Mouse (Mus musculus) Patski (cell line): ENCODE data around the gene Fosl2. TPM values are rescaled to one million over a fixed set of nuclear protein-coding genes. Genes with fewer than 3 reads are reported as not detected.
A peak's percentile ranks its signal among the peaks of the same experiment; 100 is the strongest.

Source experiments
- ATAC-seq: fragments of 100-300 bp; one replicate; pipeline ENCODE4 v1.8.0; 2021
- CTCF ChIA-PET: fragments of 350-600 bp; sonication (Branson Sonifier 250); formaldehyde crosslinking; loops from one replicate; lab custom pipeline; 2022; ENCODE audit warnings: inconsistent platforms; lab: Charles Lee
- POLR2A ChIA-PET: fragments of 350-600 bp; sonication (Branson Sonifier 250); formaldehyde crosslinking; loops from one replicate; lab custom pipeline; 2022; ENCODE audit warnings: antibody characterized with exemption, inconsistent platforms; lab: Charles Lee
- DNase-seq: peaks from one replicate; pipeline ENCODE4 v3.0.0-alpha.2; 2011; ENCODE audit warnings: low read depth, low spot score
- H3K27me3 ChIP-seq: fragments of 371-371 bp; one replicate; pipeline ENCODE4 v1.5.1; 2021
- CTCF ChIP-seq: fragments of 100-300 bp; IDR thresholded peaks from one replicate; pipeline ENCODE4 v1.5.1; 2021
- in situ Hi-C: fragments of 300-500 bp; cut with MboI; formaldehyde crosslinking; loops from 3 replicates; pipeline ENCODE4 v1.11.1; 2018; ENCODE audit warnings: low pct_unique_long_range_greater_than_20kb, mixed read lengths
- polyA plus RNA-seq: library from polyadenylated mRNA; unstranded; gene quantifications from one replicate; pipeline ENCODE4 v1.2.3, GENCODE M21; 2021

Fosl2 gene
- polyA plus RNA-seq, result 97.3 TPM

DNA sequence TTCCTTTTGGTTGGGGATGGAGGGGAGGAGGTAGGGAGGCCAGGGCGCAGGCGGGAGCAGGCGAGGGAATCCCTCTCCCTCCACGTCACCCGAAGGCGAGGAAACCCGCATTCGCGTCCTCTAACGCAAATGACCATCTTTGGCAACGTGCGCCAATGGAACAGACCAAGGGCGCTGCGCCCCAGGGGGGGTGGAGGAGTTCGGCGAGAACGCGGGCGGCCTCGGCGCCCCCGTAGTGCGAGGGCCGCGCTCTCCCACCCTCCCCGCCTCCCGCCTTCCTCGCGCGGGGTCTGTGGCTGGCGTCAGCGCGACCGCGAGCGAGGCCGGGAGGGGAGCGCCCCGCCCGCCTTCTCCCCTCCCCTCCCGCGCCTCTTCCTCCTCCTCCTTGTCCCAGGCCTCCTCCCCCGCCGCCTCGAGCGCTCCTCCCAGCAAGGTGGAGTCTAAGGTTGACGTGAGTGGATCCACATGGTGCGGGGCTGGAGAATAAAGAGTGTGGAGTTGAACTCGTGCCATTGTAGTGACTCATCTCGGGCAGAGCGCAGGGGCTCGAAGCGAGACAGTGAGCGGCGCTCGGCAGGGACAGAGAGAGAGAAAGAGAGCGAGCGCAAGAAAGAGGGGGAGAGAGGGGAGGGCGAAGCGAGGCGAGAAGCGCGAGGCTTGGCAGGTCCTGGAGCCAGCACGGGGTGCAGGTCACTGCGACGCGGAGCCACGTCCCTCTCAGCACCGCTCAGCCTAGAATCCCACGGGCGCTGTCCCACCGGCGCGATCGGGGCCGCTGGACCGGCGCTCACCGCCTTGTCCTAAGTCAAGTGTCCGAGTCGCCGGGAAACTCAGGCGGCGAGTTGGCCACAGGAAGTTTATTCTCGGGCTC, at the start of gene Fosl2:
TSS of gene Fosl2 (plus strand) at position 466 of the 871 bp plus-strand sequence.
- H3K27me3 ChIP-seq, result no peaks in the 10 kb centered on the region
- CTCF ChIA-PET, result no interaction called here
- POLR2A ChIA-PET, result interaction anchor here (0.6 to 3.9 kb wide), 12 partner anchors 16 to 568 kb away, joined by 3 to 16 read pairs (median 4); partner anchors contain the start of genes Babam2 and Rbks
- in situ Hi-C loops, result loop anchor here (5.0 kb wide), 2 partner anchors 93 to 438 kb away; partner anchors contain the start of genes Babam2 and Rbks
- peak; percentile 88 for ATAC-seq
- peak; percentile 100 for DNase-seq
- no peak for TF ChIP-seq CTCF

DNA sequence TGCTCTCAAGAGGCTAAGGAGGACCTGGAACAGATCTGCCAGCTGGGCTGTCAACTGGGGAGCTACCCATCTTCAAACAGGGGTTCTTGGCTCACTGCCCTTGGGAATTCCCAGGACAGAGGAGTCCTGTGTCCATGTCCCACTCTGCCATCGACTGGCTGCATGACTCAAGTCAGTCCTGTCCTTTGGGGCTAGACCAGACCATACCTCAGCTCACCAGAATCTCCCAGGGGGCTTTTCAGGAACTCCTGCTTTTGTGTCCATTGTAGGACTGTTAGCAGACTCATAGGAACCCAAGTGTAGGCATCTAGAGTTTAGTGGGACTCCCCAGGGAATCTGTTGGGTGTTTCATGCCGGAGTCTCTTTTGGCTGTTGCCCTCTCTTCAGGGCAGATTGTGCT, 49.6 kb upstream of the Fosl2 start:
- no peak for DNase-seq
- H3K27me3 ChIP-seq, result no peaks in the 10 kb centered on the region
- ATAC-seq, result no peak
- TF ChIP-seq CTCF, result no peak
- ChIA-PET CTCF (no interaction called here), POLR2A (interaction anchor here (1.0 kb wide), 1 partner anchor 9 kb away, joined by 3 read pairs; no protein-coding TSS in a partner anchor)
- in situ Hi-C loops, result no loop called here

DNA sequence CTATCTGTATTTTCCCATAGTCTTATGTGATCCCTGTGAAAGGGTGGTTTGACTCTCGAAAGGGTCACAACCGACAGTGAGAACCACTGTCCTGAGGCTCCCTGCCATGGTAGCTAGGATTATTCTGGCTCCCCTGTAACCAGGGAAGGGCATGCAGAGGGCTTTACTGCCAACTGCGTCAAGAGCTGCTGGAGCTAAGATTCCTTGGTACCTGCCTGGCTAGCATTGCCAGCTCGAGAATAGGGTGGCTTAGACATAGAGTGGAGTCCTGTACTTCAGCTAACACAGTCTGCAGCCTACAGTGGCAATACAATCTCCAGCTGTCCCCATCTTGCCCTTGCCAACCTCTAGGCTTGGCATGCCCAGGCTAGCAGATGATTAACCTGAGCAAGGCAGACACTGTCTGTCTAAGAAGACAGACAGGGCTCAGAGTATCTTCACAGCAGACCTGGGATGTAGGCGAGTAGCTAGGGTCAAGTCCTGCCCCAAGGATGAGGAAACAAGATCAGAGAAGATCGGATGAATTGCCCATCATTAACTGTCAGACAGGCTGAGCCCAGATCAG, 49.0 kb upstream of the Fosl2 start:
- DNase-seq (no peak), ATAC-seq (no peak)
- ChIA-PET POLR2A (interaction anchor here (1.0 to 1.2 kb wide), 2 partner anchors 10 to 34 kb away, joined by 3 read pairs; no protein-coding TSS in a partner anchor), CTCF (interaction anchor here (1.3 kb wide), 1 partner anchor 16 kb away, joined by 4 read pairs; no protein-coding TSS in a partner anchor)
- TF ChIP-seq CTCF, result no peak
- in situ Hi-C loops, result no loop called here
- no peaks in the 10 kb centered on the region for H3K27me3 ChIP-seq

- ATAC-seq (peak; percentile 83), DNase-seq (peak; percentile 81)
- ChIA-PET CTCF (no interaction called here), POLR2A (interaction anchor here (0.6 kb wide), 1 partner anchor 32 kb away, joined by 3 read pairs; no protein-coding TSS in a partner anchor)
- in situ Hi-C loops, result no loop called here
- TF ChIP-seq CTCF, result no peak
- H3K27me3 ChIP-seq, result no peaks in the 10 kb centered on the region
Observed at GRCm38 (mm10) chr5:32089481-32089880, 46.1 kb upstream of the Fosl2 start.

DNA sequence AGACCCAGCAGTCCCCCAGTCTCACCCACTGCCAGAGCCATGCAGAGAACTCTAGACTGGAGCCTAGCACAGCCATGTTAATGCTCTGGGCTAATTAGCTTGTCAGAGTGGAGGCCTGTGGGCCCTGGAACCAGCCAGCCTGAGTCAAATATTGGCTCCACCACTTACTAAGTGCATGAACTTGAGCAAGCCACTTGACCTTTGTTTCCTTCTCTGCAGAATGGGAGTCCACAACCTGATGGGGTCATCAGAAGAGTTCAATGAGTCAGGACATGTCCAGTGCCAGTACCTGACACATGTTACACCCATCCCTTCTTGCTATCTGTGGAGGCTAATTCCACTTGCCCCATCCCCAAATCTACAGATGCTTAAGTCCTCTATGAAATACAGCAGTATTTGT, 43.3 kb upstream of the Fosl2 start:
- in situ Hi-C loops, result no loop called here
- CTCF ChIA-PET, result no interaction called here
- DNase-seq (no peak), ATAC-seq (no peak)
- H3K27me3 ChIP-seq, result no peaks in the 10 kb centered on the region
- POLR2A ChIA-PET, result no interaction called here
- TF ChIP-seq CTCF, result no peak

DNA sequence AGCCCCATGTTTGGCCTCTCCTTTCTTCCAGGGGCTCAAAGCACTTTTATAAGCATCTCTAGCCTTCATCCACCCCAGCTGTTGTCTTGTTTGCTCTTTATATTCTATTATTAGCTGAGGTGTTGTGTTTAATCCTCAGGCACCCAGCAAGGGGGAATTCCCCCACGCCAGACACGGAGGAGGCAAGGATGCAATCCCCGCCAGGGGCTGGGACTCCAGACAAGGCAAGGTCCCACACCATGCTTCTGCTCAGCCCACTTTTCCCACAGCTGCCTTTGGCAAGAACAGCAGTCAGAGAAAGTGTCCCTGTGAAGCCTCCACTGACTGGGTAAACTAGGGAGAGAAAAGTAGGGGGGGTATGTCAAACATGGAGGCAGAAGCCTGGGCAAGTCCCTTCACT, 36.9 kb upstream of the Fosl2 start:
- ChIA-PET POLR2A (no interaction called here), CTCF (interaction anchor here (2.0 kb wide), 1 partner anchor 22 kb away, joined by 4 read pairs; no protein-coding TSS in a partner anchor)
- H3K27me3 ChIP-seq, result no peaks in the 10 kb centered on the region
- no peak for DNase-seq
- in situ Hi-C loops, result no loop called here
- ATAC-seq, result no peak
- no peak for TF ChIP-seq CTCF

DNA sequence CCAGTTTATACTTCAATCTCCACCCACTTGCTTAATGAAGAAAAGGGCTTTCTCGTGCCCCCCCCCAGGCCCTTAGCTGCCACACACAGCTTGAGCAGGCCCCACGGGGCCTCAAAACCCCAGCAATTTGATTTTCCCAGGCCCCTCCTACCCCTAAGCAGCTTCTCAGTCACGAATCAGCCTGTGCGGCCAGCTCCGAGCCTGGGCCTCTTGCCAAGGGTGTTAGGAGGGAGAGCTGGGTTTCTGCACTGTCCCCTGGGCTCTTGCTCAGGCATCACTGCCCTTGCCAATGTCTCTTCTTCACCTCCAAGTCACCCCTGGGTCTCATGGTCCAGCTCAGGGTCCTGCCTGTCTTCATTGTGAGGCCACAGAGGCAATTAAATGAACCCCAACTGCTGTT, 33.1 kb upstream of the Fosl2 start:
- POLR2A ChIA-PET, result no interaction called here
- CTCF ChIA-PET, result interaction anchor here (1.2 kb wide), 1 partner anchor 16 kb away, joined by 4 read pairs; no protein-coding TSS in a partner anchor
- no peaks in the 10 kb centered on the region for H3K27me3 ChIP-seq
- peak; percentile 34 for ATAC-seq
- no peak for TF ChIP-seq CTCF
- peak; percentile 38 for DNase-seq
- in situ Hi-C loops, result no loop called here

GRCm38 (mm10) chr5:32102971-32103431, 32.6 kb upstream of the Fosl2 start:
- ATAC-seq (no peak), DNase-seq (no peak)
- TF ChIP-seq CTCF, result no peak
- ChIA-PET POLR2A (interaction anchor here (1.1 kb wide), 1 partner anchor 41 kb away, joined by 3 read pairs; no protein-coding TSS in a partner anchor), CTCF (interaction anchor here (1.2 kb wide), 1 partner anchor 16 kb away, joined by 4 read pairs; no protein-coding TSS in a partner anchor)
- in situ Hi-C loops, result no loop called here
- no peaks in the 10 kb centered on the region for H3K27me3 ChIP-seq

DNA sequence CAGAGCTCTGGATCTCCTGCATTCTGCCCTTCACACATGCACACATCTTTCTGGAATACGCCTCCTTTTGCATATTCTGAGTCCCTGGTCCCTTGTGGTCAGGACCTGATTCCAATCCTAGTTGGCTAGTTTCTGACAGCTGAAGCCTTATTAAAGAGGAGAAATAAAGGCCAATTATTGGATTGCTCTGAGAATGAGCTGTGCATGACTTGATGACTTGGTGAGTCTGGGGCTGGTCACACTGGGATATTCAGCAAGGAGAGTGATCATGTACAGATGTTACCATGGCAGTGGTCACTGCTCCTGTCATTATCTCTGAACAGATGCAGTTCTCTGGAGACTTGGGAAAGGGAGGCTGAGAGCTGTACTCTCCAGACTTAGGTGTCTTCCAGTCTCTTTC, 32.1 kb upstream of the Fosl2 start:
- H3K27me3 ChIP-seq, result no peaks in the 10 kb centered on the region
- in situ Hi-C loops, result no loop called here
- DNase-seq, result no peak
- CTCF ChIA-PET, result interaction anchor here (1.2 kb wide), 1 partner anchor 17 kb away, joined by 4 read pairs; no protein-coding TSS in a partner anchor
- no peak for ATAC-seq
- TF ChIP-seq CTCF, result no peak
- POLR2A ChIA-PET, result interaction anchor here (1.1 kb wide), 1 partner anchor 40 kb away, joined by 3 read pairs; no protein-coding TSS in a partner anchor
